Mouse (Mus musculus): ENCODE results near the gene Amot.

DNA sequence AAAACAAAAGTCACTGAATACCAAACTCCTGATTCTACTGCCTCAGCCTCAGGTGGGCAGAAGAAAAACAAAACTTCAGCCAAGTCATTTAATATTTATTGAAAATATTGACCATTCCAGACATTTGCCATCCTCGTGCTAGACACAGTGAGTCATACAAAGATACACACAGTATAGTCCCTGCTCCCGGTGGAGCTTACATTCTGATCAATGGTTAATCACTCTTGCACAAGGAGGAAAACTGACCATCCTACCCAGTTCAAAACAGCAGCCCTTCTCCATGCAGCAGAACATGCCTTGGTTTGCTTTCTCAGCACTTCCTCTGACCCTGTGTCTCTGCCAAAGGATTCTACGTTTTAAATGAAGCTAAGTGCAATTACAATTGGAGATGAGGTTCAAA lies 14.6 kb downstream of the Amot start:
- no peak for TF ChIP-seq POLR2A (IDR thresholded peaks at IDR 0.05; ENCODE audit: control insufficient read depth, extremely low read depth, insufficient read depth, low read length, poor library complexity)
- no peak for TF ChIP-seq CTCF (IDR thresholded peaks at IDR 0.05; ENCODE audit: borderline replicate concordance, control insufficient read depth, extremely low read depth, insufficient read depth, low read length, poor library complexity)

Data from thymus, adult 2 months (tissue).